Mouse (Mus musculus): ENCODE measurements around the gene Kat2a. TPM values are rescaled to one million over a fixed set of nuclear protein-coding genes. Genes with fewer than 3 reads are reported as not detected.
A peak's percentile ranks its signal among the peaks of the same experiment; 100 is the strongest.

The Kat2a gene
- polyA plus RNA-seq, 1 experiment = 56.4 TPM

GRCm38 (mm10) chr11:100737105-100737733 lies 25.0 kb upstream of the Kat2a start:
- no peak for DNase-seq
- WGBS = 1% methylated on average over 13 of the region's 13 CpGs
- no peak for TF ChIP-seq POLR2A (IDR thresholded peaks at IDR 0.05; ENCODE audit: control insufficient read depth, extremely low read depth, insufficient read depth, low read length, poor library complexity)
- no peak for TF ChIP-seq CTCF (IDR thresholded peaks at IDR 0.05; ENCODE audit: borderline replicate concordance, control insufficient read depth, extremely low read depth, insufficient read depth, low read length, poor library complexity)
- peaks cover 18% of the 10 kb centered on the region for H3K4me1 ChIP-seq (replicated peaks; ENCODE audit: control insufficient read depth, insufficient read depth, low read length)
- peaks cover 5% of the 10 kb centered on the region; the same call in 1 of the 2 replicates for H3K36me3 ChIP-seq (ENCODE audit: control insufficient read depth, insufficient read depth, low read length)
- no peaks in the 10 kb centered on the region for H3K27me3 ChIP-seq (ENCODE audit: control insufficient read depth, insufficient read depth, low read length)
- H3K27ac ChIP-seq (ENCODE audit: control insufficient read depth, insufficient read depth, low read length) = peak overlapping the region; percentile 48
- peak overlapping the region; percentile 90 for H3K4me3 ChIP-seq (ENCODE audit: control insufficient read depth, insufficient read depth, low read length)

GRCm38 (mm10) chr11:100736746-100737080 lies 24.4 kb upstream of the Kat2a start:
- TF ChIP-seq CTCF (IDR thresholded peaks at IDR 0.05; ENCODE audit: borderline replicate concordance, control insufficient read depth, extremely low read depth, insufficient read depth, low read length, poor library complexity) (no peak), POLR2A (IDR thresholded peaks at IDR 0.05; ENCODE audit: control insufficient read depth, extremely low read depth, insufficient read depth, low read length, poor library complexity) (no peak)
- DNase-seq = no peak
- 47% methylated on average over 4 of the region's 4 CpGs for WGBS
- H3K27ac ChIP-seq (ENCODE audit: control insufficient read depth, insufficient read depth, low read length) = 0 out of 2 replicates have a peak overlapping the region, but pooled peaks have one; percentile 32
- peaks cover 18% of the 10 kb centered on the region for H3K4me1 ChIP-seq (replicated peaks; ENCODE audit: control insufficient read depth, insufficient read depth, low read length)
- no peaks in the 10 kb centered on the region for H3K27me3 ChIP-seq (ENCODE audit: control insufficient read depth, insufficient read depth, low read length)
- peaks cover 5% of the 10 kb centered on the region; the same call in 1 of the 2 replicates for H3K36me3 ChIP-seq (ENCODE audit: control insufficient read depth, insufficient read depth, low read length)
- H3K4me3 ChIP-seq (ENCODE audit: control insufficient read depth, insufficient read depth, low read length) = no peak overlapping the region

- H3K36me3 ChIP-seq (ENCODE audit: control insufficient read depth, insufficient read depth, low read length) = peaks cover 5% of the 10 kb centered on the region; the same call in 1 of the 2 replicates
- H3K27ac ChIP-seq (ENCODE audit: control insufficient read depth, insufficient read depth, low read length) = peak overlapping the region; percentile 85
- DNase-seq = no peak
- TF ChIP-seq POLR2A (IDR thresholded peaks at IDR 0.05; ENCODE audit: control insufficient read depth, extremely low read depth, insufficient read depth, low read length, poor library complexity) (0 out of 2 replicates have a peak, but pooled peaks have one; percentile 27), CTCF (IDR thresholded peaks at IDR 0.05; ENCODE audit: borderline replicate concordance, control insufficient read depth, extremely low read depth, insufficient read depth, low read length, poor library complexity) (no peak)
- WGBS = 7% methylated on average over 14 of the region's 14 CpGs
- H3K4me3 ChIP-seq (ENCODE audit: control insufficient read depth, insufficient read depth, low read length) = peak overlapping the region; percentile 52
- H3K4me1 ChIP-seq (replicated peaks; ENCODE audit: control insufficient read depth, insufficient read depth, low read length) = peaks cover 18% of the 10 kb centered on the region
- H3K27me3 ChIP-seq (ENCODE audit: control insufficient read depth, insufficient read depth, low read length) = no peaks in the 10 kb centered on the region
Observed at GRCm38 (mm10) chr11:100735954-100736745, 23.9 kb upstream of the Kat2a start.

GRCm38 (mm10) chr11:100735134-100735865 lies 23.0 kb upstream of the Kat2a start:
- peak overlapping the region; percentile 85 for H3K27ac ChIP-seq (ENCODE audit: control insufficient read depth, insufficient read depth, low read length)
- WGBS = 54% methylated on average over 9 of the region's 9 CpGs
- H3K4me3 ChIP-seq (ENCODE audit: control insufficient read depth, insufficient read depth, low read length) = peak overlapping the region; percentile 52

GRCm38 (mm10) chr11:100730477-100731205 lies 18.4 kb upstream of the Kat2a start:
- no peak for TF ChIP-seq POLR2A (IDR thresholded peaks at IDR 0.05; ENCODE audit: control insufficient read depth, extremely low read depth, insufficient read depth, low read length, poor library complexity)
- no peak for TF ChIP-seq CTCF (IDR thresholded peaks at IDR 0.05; ENCODE audit: borderline replicate concordance, control insufficient read depth, extremely low read depth, insufficient read depth, low read length, poor library complexity)
- 80% methylated on average over 6 of the region's 6 CpGs for WGBS
- Histone ChIP-seq H3K27me3 (ENCODE audit: control insufficient read depth, insufficient read depth, low read length) (no peaks in the 10 kb centered on the region), H3K27ac (ENCODE audit: control insufficient read depth, insufficient read depth, low read length) (no peak overlapping the region), H3K4me1 (replicated peaks; ENCODE audit: control insufficient read depth, insufficient read depth, low read length) (peaks cover 17% of the 10 kb centered on the region), H3K4me3 (ENCODE audit: control insufficient read depth, insufficient read depth, low read length) (no peak overlapping the region), H3K36me3 (ENCODE audit: control insufficient read depth, insufficient read depth, low read length) (peaks cover 20% of the 10 kb centered on the region)
- no peak for DNase-seq

More at GRCm38 (mm10) chr11:100735134-100735865, 23.0 kb upstream of the Kat2a start:
- TF ChIP-seq POLR2A (IDR thresholded peaks at IDR 0.05; ENCODE audit: control insufficient read depth, extremely low read depth, insufficient read depth, low read length, poor library complexity) (no peak), CTCF (IDR thresholded peaks at IDR 0.05; ENCODE audit: borderline replicate concordance, control insufficient read depth, extremely low read depth, insufficient read depth, low read length, poor library complexity) (no peak)
- Histone ChIP-seq H3K27me3 (ENCODE audit: control insufficient read depth, insufficient read depth, low read length) (no peaks in the 10 kb centered on the region), H3K36me3 (ENCODE audit: control insufficient read depth, insufficient read depth, low read length) (peaks cover 5% of the 10 kb centered on the region; the same call in 1 of the 2 replicates), H3K4me1 (replicated peaks; ENCODE audit: control insufficient read depth, insufficient read depth, low read length) (peaks cover 24% of the 10 kb centered on the region)
- DNase-seq = no peak

Measured in thymus, adult 2 months (tissue).